Mouse (Mus musculus): ENCODE results near the gene Col11a2.
A peak's percentile ranks its signal among the peaks of the same experiment; 100 is the strongest.

The Col11a2 gene

GRCm38 (mm10) chr17:34026221-34026620 is 13.0 kb upstream of the Col11a2 start:
- DNase-seq (ENCODE audit: low read depth, low spot score), result no peak

GRCm38 (mm10) chr17:34026917-34027655 is 12.2 kb upstream of the Col11a2 start:
- no peak for DNase-seq (ENCODE audit: low read depth, low spot score)

- peak; percentile 94 for DNase-seq (ENCODE audit: low read depth, low spot score)
Observed at GRCm38 (mm10) chr17:34027656-34028223, 11.5 kb upstream of the Col11a2 start, which contains the start of gene H2-Ke6. Gene H2-Ke6, minus strand, starts transcription at chr17:34028060.

GRCm38 (mm10) chr17:34028501-34029149 is 10.6 kb upstream of the Col11a2 start:
- no peak for DNase-seq (ENCODE audit: low read depth, low spot score)

- no peak for DNase-seq (ENCODE audit: low read depth, low spot score)
Observed at GRCm38 (mm10) chr17:34029150-34029889, 9.9 kb upstream of the Col11a2 start.

- DNase-seq (ENCODE audit: low read depth, low spot score), result no peak
Observed at GRCm38 (mm10) chr17:34029890-34030595, 9.2 kb upstream of the Col11a2 start.

- DNase-seq (ENCODE audit: low read depth, low spot score), result no peak
Observed at GRCm38 (mm10) chr17:34030861-34031326, 8.3 kb upstream of the Col11a2 start.

GRCm38 (mm10) chr17:34031465-34032173 is 7.6 kb upstream of the Col11a2 start, which contains the start of the genes Slc39a7 and Rxrb:
Gene Slc39a7, minus strand, starts transcription at chr17:34031682.
Gene Rxrb, plus strand, starts transcription at chr17:34031812.
- DNase-seq (ENCODE audit: low read depth, low spot score), result peak; percentile 99

- no peak for DNase-seq (ENCODE audit: low read depth, low spot score)
Observed at GRCm38 (mm10) chr17:34032174-34032632, 7.0 kb upstream of the Col11a2 start.

- DNase-seq (ENCODE audit: low read depth, low spot score), result no peak
Observed at GRCm38 (mm10) chr17:34032806-34033205, 6.4 kb upstream of the Col11a2 start.

GRCm38 (mm10) chr17:34033441-34033840 is 5.8 kb upstream of the Col11a2 start:
- DNase-seq (ENCODE audit: low read depth, low spot score), result no peak

GRCm38 (mm10) chr17:34034064-34034463 is 5.2 kb upstream of the Col11a2 start:
- peak; percentile 47 for DNase-seq (ENCODE audit: low read depth, low spot score)

- DNase-seq (ENCODE audit: low read depth, low spot score), result no peak
Observed at GRCm38 (mm10) chr17:34035517-34035916, 3.7 kb upstream of the Col11a2 start.

- no peak for DNase-seq (ENCODE audit: low read depth, low spot score)
Observed at GRCm38 (mm10) chr17:34036647-34037046, 2.6 kb upstream of the Col11a2 start.

- no peak for DNase-seq (ENCODE audit: low read depth, low spot score)
Observed at GRCm38 (mm10) chr17:34037241-34037640, 2.0 kb upstream of the Col11a2 start.

- DNase-seq (ENCODE audit: low read depth, low spot score), result no peak
Observed at GRCm38 (mm10) chr17:34038440-34038839, 797 bp upstream of the Col11a2 start.

GRCm38 (mm10) chr17:34039562-34040450 is 569 bp downstream of the Col11a2 start:
- no peak for DNase-seq (ENCODE audit: low read depth, low spot score)

GRCm38 (mm10) chr17:34045941-34046340 is 6.7 kb downstream of the Col11a2 start:
- no peak for DNase-seq (ENCODE audit: low read depth, low spot score)

GRCm38 (mm10) chr17:34047404-34048050 is 8.3 kb downstream of the Col11a2 start:
- DNase-seq (ENCODE audit: low read depth, low spot score), result no peak
